Mouse (Mus musculus) layer of hippocampus, adult 9-10 months (tissue): ENCODE data around the gene Ldb2.

Experiments used
- DNase-seq: peaks from one replicate; pipeline ENCODE4 v3.0.0; 2022; ENCODE audit warnings: low spot score

The Ldb2 gene

DNA sequence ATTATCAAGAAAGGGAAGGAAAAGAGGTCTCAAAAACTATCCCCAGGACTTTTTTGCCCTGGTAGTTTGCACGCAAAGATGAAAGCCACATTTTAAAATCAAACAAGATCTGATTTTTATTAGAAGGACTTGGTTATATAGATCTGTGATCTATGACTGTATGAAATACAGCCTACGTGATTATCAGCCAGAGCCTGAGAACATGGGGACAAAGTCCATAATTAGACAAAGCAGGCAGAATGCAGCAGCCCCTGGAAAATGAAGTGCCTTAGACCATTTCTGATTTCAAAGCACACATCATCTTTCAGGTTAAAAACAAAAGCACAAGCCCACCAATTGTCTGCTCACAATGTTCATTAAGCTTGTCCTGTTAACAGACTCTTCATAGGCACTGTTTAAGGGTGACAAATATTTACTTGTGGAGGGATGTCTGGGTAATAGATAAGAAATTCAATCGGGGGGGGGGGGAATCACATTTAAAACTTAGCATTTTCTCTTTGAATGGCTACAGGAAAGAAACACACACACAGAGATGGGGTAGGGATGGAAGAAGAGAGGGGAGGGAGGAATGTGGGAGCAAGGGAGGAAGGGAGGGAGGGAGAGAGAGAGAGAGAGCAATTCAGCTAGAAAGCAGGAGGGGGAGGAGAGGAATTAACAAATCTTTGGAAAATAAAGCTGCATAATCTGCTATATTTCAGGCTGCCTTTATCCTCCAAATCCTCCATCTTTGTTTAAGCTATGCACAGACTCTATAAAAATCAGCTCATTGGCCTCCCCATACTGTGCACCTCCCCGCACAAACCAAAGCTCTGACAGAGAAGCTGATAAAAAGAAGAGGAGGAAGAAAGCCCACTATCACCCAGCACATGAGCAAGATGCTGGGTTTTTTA, 153.3 kb downstream of the Ldb2 start:
- no peak for DNase-seq

DNA sequence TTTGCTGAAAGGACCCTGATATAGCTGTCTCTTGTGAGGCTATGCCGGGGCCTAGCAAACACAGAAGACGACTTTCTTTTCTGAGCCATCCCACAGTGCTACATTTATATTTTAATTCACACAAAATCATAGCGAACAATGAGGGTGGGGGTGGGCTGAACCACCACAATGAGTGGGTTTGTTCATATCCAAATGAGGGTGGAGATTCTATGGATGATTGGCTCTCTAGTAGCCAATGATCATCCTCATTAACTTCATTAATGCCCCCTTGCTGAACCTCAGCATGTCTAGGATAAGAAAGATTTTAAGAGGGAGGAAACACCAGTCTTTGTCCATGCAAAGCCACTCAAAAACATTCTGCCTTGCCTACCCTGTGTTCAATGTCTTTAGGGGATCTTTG, 156.4 kb downstream of the Ldb2 start:
- DNase-seq, result no peak

DNA sequence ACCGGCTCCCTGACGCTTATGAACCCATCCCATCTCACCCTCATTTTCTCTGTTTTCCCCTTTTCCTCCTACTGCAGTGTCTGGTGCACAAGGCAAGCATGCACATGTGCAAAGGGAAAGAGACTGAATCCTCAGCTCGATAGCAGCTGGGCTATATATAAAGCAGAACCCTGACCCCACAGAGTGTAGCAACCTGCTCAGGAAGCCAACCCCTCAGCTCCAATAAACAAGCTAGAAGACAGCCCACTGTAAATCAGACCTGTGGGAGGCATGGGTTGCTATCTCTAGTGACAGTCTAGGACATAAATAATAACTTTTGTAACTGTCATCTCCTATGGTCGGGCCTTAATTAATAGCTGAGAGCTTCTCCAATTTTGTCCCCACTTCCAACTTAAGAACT, 158.4 kb downstream of the Ldb2 start:
- DNase-seq, result no peak

DNA sequence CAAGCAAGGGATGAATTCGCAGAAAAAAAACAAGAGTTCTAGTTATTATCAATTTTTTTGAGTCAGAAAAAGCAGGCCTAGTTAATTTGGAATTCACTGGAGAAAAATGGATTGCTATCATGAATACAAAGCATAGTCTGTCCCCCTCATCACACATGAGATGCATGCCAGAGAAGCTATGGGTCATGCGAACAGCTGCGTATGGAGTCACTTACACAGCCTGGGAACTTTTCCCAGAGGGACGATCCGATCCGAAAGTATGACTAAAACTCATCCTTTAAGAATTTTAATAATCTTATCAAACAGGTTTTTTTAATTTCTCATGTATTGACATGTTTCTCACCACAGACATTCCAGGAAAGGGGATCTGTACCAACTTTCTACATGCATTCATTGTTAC, 163.9 kb downstream of the Ldb2 start:
- DNase-seq, result no peak

DNA sequence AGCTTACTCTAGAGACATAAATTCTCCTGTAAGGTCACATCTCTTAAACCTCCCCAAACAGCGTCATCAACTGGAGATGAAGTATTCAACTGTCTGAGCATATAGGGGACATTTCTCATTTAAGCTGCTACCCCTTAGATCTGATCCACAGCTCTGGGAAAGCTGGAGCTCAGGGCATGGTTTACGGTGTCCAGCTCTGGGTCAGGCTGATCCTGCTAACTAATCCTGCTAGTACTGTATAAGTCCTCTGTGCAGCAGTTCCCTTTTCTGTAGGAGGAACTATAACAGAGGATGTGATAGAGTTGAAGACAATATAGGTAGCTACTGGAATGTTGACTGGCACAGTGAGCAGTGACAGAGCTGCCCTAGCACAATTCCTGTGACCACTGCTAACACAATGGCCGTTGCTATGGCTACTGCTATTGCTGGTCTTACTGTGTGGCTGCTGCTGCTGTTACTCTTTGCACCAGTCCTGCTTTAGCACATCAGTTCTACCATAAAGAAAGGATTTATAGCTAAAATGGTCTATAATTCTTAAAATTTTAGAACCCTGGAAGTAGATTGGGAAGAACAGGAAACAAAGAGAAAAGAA, 170.3 kb downstream of the Ldb2 start:
- DNase-seq, result no peak

DNA sequence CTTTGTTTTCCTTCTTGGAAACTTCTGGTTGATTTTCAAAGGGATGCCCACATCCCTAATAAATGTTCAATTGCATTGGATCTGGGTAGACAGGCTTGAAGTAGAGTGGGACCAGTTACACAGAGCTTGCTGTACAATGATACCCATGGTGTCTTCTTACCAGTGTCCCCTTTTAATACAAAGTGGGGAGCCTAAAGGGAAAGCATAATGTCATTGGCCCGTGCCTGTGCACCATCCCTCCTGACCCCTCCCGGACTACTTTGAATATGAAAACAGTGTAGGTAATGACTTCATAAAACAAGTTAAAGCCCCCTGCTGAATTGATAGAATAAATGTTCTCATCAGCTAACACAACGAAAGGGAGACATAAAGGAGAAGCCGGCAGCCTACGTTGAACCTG, 172.0 kb downstream of the Ldb2 start:
- no peak for DNase-seq

DNA sequence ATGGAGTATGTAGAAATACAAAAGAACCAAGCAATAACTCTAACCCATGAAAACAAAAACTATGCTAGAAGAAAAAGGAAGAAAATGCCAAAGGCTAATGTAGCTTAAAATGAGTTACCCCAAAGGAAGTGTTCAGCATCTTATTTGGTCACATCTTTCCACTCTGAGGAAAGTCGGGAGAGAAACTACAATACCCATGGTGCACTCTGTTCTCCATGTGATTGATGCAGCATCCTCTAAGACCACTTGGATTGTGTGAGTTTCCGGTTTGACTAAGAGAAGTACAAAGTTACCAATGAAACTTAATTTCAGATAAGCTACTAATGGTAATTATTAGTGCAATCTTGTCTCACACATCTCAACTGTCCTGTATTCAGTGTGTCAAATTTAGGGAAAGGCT, 172.6 kb downstream of the Ldb2 start:
- no peak for DNase-seq

DNA sequence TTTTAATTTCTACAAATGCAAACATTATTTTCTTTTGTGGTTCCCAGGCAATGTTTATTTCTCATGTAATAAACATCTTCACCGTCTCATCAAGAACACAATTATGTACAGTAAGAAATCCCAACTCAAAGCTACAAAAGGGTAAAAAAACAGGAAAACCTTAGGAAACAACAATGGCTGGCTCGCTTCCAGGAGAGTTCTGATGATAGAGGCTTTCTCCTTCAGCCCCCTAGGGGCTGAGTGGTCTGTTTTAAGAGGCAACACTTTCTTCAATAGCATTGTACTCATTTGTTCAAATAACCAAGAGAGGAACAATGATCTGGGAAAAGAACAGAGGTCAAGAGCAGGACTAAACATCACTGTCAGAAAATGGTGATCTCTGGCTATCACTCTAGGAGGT, 173.4 kb downstream of the Ldb2 start:
- DNase-seq, result no peak

DNA sequence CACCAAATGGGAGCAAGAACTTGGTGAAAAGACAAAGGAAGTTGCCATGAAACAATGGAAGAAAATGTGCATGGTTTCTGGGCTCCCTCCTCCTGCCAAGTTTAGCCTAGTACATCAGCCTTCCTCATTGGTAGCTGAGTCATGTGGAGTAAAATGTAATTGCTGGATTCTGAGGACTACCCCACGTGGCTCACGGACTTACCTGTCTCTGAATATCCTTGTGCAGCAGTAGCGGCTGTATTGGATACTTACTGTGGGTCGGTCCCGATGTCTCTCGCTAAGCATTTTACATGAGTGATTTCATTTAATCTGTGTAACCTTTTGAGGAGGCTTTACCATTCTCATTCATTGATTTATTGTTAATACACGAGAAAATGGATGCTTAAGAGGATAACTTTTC, 183.8 kb downstream of the Ldb2 start:
- DNase-seq, result no peak

DNA sequence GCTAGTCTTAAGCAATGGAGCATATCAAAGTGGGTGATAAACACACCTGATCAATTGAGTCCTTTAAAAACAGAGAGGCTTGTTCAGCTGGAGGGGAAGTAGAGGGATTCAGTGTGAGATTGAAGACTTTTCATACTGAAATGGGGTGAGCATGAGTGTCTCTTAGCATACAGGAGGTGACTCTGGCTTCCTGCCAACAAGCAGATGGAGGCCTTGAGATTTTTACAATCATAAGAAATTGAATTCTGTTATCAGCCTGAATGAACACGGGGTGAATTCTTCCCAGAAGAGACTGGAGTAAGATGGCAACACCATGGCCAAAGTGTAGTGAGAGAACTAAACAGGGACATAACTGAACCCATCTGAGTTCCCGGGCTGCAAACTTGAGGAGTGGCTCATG, 190.6 kb downstream of the Ldb2 start:
- DNase-seq, result no peak

DNA sequence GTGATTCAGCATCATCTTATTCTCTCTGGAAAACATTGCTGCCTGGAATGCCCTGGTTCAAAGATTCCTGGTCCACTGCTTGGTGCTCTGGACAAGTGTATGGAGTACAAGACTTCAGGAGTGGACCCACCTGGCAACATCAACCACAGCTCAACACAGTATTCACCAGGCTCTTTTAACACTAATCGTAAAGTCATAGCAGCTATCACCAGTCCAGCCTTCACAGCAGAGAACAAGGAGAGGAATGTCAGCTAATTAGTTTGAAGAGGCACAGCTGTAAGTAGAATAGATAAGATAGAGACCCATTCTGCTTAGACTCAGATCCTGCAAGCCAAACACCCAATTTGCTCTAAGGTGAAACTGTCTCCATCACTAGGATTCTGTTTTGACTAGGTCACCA, 198.1 kb downstream of the Ldb2 start:
- DNase-seq, result no peak

DNA sequence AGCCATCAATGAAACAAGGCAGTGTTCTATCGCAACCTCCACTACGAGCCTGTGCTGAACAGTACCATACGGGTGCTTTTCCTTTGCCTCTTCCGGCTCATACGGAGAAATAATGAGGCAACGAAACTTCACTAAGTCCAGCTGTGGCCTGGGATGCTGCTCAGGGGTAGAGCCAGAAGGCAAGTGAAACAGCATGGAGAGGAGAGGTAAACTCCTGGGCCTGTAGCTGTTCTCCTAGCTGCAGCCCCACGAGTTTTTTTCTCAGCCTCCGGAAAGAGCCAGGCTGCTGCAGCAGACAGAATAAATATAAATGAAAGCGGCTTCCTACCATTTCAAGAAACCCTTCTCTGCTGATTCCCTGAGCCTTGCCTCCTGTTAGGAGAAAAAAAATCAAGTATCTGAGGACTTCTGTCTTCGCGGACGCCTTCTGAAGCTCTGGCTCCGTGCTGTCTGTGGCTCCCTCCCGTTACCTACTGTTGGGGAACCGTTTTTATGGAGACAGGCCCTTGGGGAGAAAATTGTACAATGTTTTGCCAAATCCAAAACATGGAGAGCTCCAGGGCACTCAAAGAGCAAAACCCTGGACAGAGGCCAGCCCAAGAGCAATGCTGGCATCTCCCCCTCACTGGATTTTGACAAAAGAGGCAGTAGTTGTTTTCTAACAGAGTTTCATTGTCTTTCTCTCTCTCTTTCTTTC, 205.8 kb downstream of the Ldb2 start:
- DNase-seq, result no peak

DNA sequence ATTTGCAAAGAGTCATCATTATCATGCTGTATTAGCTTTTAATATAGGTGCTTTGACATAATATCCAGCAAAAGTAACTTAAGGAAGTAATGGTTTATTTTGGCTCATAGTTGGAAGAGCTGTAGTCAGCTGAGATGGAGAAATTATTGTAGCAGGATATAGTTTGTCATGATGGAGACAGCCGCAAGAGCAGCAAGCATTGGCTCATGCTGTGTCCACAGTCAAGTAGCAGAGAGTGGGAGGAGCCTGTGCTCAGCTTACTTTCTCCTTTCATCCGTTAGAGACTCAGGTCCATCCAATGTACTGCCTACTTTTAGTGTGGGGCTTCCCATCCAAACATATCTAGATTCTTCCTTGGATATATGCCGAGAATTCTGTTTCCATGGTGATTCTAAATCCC, 208.7 kb downstream of the Ldb2 start:
- no peak for DNase-seq

DNA sequence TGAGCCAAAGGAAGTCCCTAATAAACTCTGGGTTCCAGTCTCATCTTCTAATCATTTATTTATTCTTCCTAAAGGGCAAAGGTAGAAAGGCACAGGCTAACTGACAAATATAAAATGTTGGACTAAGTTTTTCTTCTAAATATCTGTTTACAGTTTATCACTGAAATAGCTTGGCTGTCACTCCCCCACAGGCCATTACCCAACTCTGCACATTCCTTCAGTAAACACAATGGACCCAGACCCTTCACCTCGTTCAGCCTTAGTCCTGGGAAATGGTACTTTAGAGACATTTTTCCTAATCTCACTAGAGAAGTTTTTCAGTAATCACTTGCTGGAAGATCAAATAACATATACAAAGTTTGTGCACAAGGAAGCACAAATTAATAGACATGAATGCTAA, 210.2 kb downstream of the Ldb2 start:
- DNase-seq, result no peak

DNA sequence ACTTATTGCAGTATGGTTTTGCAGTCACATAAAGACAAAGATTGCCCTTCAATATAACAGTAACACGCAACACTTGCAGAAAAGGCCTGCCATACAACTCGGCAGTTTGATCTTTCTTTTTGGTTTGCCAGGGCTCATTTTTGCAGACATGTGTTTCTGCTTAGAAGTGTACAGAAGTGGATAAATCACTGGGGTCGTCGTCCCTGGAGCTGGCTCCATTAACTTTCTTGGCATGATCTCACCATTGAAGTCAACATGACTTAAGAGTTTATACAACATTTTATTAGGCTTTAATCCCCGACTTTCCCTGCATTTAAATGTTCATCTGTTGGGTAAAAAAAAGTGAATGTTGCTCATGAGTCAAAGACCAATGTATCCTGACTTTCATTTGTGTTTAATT, 212.9 kb downstream of the Ldb2 start:
- DNase-seq, result no peak

DNA sequence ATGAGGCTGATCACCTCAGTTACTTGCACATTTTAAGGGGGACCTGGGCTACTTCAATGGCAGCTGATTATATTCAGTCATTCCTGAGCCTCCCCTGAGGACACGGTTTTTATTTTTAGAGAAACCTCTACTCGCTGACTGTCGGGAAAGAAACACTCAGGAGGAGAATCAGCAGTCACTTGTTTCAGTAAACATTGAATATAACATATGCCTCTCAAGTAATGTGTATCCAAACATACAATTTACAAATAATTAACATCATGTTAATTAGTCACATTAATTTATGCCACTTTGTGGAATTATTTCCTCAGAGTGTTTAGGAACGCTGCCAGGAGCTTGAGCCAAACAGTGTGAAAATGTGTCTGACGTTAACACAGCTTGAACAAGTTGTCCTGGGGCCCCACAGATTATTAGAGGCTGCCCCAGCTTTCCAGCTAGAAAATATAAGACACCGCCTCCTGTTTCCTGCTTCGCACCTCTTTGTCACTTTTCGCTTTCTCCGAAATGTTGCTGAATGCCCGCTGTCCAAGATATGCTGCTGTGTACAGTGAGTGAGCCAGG, 219.5 kb downstream of the Ldb2 start:
- no peak for DNase-seq

DNA sequence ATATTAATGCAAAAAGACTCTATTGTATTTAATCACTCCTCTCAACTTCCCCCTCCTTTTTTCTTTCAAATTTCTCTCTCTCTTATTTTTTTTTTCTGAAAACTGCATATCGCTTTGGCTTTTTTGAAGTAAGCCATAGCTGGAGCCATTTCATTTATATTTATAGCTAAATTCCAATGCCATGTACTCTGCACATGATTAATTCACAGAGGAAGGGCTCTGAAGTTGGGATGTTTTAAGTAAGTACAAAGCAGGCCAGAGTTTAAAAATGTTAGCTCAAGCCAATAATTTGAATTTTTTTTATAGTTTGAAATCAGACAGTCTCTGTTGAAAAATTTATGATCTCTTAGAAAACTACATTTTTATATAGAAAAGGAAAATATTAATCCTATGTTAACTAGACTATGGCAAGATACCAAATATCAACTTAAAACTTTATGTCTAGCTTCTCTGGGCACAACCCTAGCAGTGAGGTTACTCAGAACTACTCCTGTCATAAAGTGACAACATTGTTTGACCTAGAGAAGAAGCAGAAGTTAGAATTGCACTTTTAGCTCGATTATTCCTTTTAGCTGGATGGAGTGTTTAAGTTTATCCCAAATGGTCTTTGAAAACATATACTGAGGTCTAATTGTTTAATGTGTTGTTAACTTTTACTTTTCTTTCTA, 222.7 kb downstream of the Ldb2 start:
- no peak for DNase-seq

DNA sequence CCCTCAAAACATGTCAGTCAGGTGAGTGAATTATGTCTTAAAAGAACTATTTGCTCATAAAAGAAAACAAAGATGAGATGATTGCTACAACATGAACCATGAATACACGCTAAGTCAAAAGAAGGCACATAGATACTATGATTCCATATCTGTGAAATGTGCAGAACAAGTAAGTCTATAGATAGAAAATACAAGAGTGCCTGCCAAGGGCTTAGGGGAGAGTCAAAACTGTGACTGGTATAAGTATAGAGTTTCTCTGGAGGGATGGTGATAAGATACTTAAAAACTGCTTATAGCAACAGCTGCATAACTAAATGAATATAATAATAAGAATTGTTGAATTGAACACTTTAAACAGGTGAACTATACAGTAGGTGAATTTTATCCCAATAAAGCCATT, 224.8 kb downstream of the Ldb2 start:
- DNase-seq, result no peak

DNA sequence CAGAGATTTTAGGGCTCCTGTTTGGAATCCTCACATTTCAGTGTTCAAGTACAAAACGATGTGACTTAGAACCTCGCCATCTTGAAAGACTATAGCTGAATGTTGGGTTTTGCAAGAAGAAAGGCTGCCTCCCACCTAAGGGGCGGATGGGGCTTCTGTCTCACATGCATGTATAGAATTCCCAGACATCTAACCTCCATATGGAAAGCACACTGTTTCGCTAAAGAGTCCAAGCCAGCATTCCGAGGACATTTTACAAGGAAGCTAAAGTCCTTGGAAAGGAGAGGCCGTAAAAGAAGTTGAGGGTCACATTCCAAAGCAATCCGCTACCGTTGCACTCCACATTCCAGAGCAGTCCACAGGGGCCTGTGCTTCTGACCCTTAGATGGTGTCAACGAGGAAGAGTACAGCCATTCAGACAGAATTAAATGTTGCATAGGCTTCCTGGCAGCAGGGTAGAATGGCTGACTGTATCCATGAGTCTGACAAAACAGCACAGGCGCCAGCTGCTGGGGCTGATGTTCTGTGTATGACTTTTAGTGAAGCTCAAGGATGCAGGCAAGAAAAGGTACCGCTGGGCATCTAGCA, 245.6 kb downstream of the Ldb2 start:
- no peak for DNase-seq

DNA sequence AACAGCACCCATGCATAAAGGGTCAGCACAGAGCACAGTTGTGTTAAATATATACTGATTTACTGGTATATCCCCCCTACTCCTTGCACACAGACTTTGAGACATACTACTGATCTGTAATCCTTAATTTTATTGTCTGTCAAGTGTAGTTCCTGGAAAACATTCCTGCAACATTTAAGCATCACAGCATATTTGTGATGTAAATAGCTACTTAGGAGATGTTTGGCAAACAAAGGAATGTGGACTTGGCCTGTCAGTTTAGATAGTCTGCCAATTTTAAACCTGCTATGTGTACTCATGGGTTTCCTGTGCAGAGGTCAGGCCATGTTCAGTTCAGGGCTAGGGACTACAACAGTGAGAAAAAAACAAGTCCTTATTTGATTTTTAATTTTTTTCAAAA, 246.3 kb downstream of the Ldb2 start:
- no peak for DNase-seq

DNA sequence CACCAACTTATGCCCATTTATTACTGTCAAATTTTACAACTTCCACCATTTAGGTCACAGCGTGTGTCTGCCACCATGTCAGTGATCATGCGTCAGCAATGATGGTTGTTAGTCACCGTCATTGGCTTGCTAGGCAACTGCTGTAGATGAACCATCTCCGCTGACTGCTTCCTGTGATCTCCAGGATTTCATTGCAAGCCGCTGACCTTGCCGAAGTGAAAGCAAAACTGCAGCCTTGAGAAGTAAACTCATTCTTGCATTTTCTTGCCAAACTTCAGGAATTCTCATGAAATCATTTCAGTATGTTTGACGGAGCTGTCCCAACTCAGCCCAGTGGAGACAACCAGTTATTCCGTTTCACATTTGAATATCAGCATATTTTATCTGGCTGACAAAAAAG, 247.4 kb downstream of the Ldb2 start:
- no peak for DNase-seq

DNA sequence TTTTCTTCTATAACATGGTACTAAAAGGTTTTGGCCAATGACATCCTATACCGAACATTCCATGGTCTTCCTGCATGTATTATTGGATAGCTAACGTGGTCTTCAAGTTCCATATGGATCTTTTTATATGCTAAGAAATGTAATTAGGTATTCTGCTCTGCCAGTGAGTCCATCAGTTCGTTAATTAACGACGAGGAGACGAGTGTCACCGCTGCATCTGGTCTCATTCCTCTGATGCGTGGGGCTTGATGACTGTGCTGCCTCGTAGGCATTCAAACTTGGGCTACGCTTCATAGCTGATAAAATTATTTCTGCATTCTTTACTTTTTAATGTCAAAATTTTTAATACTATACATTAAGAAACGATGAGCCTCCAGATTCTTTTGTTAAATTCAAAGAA, 251.0 kb downstream of the Ldb2 start:
- no peak for DNase-seq
